Mouse (Mus musculus) gastrocnemius, postnatal 14 days (tissue): ENCODE measurements around the gene Gm17949. TPM values are rescaled to one million over a fixed set of nuclear protein-coding genes. Genes with fewer than 3 reads are reported as not detected.
A peak's percentile ranks its signal among the peaks of the same experiment; 100 is the strongest.

Source experiments
- DNase-seq: peaks from one replicate; pipeline ENCODE4 v3.0.0; 2021; ENCODE audit warnings: mixed read lengths
- intact Hi-C: fragments of 180-260 bp; cut with DNase I; formaldehyde crosslinking; loops from one replicate; pipeline ENCODE4 v1.15.1; 2025; ENCODE audit warnings: low total_unique reads
- total RNA-seq, 2 experiments: library from RNA; stranded (reverse); gene quantifications; 2 replicates each; pipeline ENCODE4 v1.2.3; 2021

The Gm17949 gene
- total RNA-seq, 2 experiments from 2014 or later: not detected

DNA sequence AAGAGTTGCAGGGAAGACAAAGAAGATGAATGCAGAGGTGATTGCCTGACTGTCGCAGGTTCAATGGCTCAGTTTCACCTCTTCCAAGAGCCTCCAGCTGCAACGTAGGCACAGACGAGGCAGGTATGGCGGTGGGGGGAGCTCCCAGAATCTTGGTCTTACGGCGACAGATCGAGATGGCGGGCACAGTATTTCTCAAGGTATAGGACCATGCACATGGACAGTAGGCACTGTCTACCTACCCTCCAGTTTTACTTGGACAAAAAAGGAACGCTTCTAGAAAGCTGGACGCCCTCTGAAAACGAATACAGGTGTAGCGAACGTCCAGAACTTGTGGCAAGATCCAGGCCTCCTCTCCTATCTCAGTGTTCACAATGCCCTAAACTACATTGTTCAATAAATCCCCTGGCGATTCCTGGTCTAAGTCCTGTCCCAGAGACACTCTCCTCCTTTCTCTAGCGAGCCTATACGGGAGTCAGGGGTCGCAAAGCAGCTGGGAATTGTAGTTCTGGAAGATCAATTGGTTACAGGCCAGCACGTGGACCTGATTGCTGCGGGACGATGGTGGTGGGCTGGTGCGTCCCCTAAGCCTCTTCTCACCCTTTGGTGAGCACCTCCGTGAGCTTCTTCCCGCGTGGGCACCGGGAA, 21.7 kb upstream of the Gm17949 start:
- intact Hi-C loops: no loop called here
- peak; percentile 69 for DNase-seq

GRCm38 (mm10) chr17:56990115-56990746, 21.0 kb upstream of the Gm17949 start, which contains the start of gene Clpp:
Gene Clpp, plus strand, starts transcription at chr17:56990305.
- intact Hi-C loops: no loop called here

GRCm38 (mm10) chr17:56990966-56991365, 20.3 kb upstream of the Gm17949 start:
- intact Hi-C loops: no loop called here
- DNase-seq: no peak

More at GRCm38 (mm10) chr17:56990115-56990746, 21.0 kb upstream of the Gm17949 start, which contains the start of gene Clpp:
- DNase-seq: peak; percentile 95

GRCm38 (mm10) chr17:56995046-56995445, 16.2 kb upstream of the Gm17949 start:
- intact Hi-C loops: loop anchor here (5.0 kb wide), 1 partner anchor 172 kb away; no protein-coding TSS in a partner anchor
- no peak for DNase-seq

GRCm38 (mm10) chr17:56996506-56996905, 14.8 kb upstream of the Gm17949 start:
- intact Hi-C loops: loop anchor here (5.0 kb wide), 1 partner anchor 171 kb away; no protein-coding TSS in a partner anchor

DNA sequence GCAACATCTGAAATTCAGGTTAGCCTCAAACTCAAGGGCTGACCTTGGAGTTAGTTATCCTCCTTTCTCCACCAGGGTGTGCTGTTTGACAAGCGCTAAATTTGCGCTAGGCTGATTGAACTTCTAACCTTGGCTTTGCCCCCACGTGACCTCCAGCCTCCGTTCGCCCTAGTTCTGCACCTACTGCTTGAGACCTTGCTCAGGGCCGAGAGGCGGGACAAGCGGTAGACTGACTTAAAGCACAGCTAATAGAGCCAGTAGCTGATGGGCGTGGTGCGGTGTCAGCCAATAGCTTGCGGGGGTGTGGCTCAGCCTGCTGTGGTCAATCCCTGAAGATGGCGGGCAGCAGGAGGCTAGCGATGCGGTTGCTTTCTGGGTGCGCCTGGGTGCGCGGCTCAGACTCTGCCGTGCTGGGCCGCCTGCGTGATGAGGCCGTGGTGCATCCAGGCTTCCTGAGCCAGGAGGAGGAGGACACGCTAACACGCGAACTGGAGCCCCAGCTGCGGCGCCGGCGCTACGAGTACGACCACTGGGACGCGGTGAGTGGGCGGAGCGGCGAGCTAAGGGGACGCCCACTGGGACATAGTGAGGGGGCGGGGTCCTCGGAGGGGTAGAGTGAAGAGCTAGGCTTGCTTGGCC, 14.1 kb upstream of the Gm17949 start, which contains the start of gene Alkbh7:
Gene Alkbh7, plus strand, starts transcription at position 311 of the 639 bp plus-strand sequence.
- intact Hi-C loops: loop anchor here (5.0 kb wide), 1 partner anchor 170 kb away; no protein-coding TSS in a partner anchor
- DNase-seq: peak; percentile 97

More at GRCm38 (mm10) chr17:56996506-56996905, 14.8 kb upstream of the Gm17949 start:
- DNase-seq: no peak

DNA sequence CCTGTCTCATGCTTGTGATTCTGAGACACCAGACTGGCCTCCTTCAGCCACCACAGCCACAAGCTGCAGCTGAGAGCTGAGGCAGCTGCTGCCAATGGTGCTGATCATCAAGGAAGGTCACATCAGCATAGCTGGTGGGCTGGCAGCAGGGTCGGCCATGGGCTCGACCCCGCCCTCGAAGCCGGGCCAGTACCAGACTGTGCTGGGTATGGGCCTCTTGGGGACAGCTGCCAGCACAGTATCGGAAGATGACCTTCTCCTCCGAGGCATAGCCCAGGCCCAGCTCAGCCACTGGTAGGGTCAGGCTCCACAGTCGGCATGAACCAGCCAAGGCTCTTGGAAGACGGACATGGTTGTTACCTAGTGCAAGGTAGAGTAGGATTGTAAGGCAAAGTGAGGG, 11.9 kb upstream of the Gm17949 start:
- intact Hi-C loops: loop anchor here (5.0 kb wide), 1 partner anchor 168 kb away; no protein-coding TSS in a partner anchor
- DNase-seq: no peak

GRCm38 (mm10) chr17:56999968-57000609, 11.2 kb upstream of the Gm17949 start, which contains the start of gene Pspn:
Gene Pspn, minus strand, starts transcription at chr17:57000018.
- intact Hi-C loops: loop anchor here (5.0 kb wide), 1 partner anchor 167 kb away; no protein-coding TSS in a partner anchor
- no peak for DNase-seq

DNA sequence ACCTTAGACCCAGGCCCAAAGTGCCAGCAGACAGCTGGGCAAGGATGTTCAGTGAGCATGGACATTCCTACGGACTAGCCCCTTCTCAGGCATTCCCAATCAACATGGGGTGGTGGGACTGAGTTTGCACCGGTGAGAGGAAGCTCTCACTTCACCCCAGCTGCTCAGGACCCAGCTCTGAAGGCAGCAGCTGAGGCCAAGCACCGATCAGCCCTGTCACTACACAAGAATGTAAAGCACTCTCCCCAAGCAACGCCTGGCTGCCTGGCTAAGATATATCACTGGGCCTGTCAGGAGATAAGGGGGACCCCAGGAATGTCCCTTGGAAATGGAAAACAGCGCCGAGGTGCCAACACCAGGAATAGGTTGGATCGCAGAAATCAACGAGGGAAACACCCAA, 10.0 kb upstream of the Gm17949 start:
- no peak for DNase-seq
- intact Hi-C loops: no loop called here

GRCm38 (mm10) chr17:57003994-57004393, 7.3 kb upstream of the Gm17949 start:
- no peak for DNase-seq
- intact Hi-C loops: no loop called here

DNA sequence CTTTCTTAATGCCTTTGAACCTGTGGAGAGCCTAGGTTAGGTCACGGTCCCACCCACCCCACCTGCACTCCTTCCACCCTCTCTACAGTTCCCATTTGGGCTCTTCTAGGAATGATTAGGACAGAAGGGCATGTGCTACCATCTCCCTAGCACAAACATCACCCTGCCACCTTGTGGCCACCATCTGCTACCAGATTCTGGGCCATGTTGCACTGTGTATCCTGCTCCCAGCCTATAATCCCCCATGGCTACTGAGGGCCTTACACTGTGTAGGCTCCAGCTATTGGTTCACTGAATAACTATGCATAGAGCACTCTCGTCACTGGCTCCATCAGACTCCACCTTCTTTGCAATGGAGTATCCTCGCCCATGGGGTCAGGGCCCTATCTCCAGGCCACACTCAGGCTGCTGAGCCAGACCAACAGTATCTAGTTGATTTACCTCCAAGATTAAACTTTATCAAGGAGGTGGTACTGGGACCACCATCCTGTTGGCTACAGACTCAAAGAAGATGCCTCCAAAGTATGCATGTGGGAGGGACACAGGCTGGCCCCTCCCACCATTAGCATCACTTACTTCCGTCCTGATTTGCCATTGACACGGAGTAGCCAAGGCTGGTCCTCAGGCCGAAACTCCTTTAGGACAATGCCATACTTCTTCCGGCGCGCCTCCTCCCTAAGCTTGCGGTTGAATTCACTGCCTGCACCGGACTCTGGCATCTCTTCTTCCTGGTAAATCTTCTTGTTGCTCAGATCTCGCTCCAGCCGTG, 3.9 kb upstream of the Gm17949 start:
- DNase-seq: no peak
- intact Hi-C loops: no loop called here

DNA sequence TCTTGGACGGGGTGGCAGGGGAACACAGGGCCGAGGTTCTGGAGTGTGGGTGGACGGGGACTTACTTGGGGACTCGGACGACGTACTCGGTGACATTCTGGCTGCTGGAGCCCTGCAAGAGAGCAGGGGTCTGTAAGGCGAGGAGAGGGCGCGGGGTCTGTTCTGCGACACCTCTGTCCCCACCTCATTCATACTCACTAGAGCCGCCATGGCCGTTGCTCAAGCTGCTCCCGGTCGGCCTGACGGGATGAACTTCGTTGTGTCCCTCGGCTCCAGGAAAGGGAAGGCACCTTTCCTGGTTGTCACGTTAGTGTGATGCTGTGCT, 396 bp upstream of the Gm17949 start:
- intact Hi-C loops: no loop called here
- peak; percentile 37 for DNase-seq

- DNase-seq: no peak
- intact Hi-C loops: no loop called here
These were observed 1.1 kb downstream of the Gm17949 start for GRCm38 (mm10) chr17:57012245-57012795.

- intact Hi-C loops: no loop called here
- DNase-seq: no peak
These were observed 8.4 kb downstream of the Gm17949 start for GRCm38 (mm10) chr17:57019693-57020092.

DNA sequence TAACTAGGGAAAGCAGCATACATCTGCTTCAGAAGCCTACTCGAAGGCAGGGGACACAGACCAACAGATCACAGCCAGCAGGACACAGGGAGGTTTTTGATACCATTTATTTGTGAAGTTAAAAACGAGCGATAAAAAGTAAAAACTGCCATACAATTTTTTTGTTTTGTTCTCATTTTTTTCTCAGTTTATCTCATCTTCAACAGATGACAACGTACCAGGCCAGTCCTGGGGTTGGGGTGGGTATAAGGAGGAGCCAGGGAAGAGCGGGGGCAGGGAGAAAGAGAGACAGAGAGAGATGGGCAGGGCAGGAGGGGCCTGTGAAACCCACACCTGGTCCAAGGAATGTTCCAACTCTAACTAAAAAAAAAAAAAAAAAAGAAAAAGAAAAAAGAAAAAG, 9.7 kb downstream of the Gm17949 start:
- DNase-seq: no peak
- intact Hi-C loops: no loop called here

DNA sequence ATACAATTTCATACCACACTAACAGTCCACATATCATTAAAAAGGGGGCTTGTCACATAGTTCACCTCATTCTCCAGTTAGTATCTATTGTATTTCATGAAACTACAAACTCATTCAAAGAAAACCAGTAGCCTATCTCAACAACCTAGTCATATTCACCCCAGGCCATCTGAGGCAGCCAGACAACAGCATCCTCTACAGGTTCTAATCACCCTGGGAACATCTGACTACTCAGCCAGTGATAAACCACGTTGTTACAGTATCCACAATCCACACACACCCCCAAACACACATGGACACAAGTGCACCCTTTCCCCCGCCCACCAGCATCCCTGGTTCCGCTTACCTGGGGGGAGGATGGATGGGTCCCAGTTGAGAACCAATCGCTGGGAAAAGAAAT, 16.2 kb downstream of the Gm17949 start:
- no peak for DNase-seq
- intact Hi-C loops: no loop called here

- intact Hi-C loops: no loop called here
- no peak for DNase-seq
These were observed 18.4 kb downstream of the Gm17949 start for GRCm38 (mm10) chr17:57029691-57030090.

- intact Hi-C loops: no loop called here
These were observed 19.8 kb downstream of the Gm17949 start, which contains the start of gene Khsrp for GRCm38 (mm10) chr17:57030931-57031660. Gene Khsrp, minus strand, starts transcription at chr17:57031522.

More at GRCm38 (mm10) chr17:57030931-57031660, 19.8 kb downstream of the Gm17949 start, which contains the start of gene Khsrp:
- peak; percentile 47 for DNase-seq
